Mouse (Mus musculus) Patski (cell line): ENCODE results near the gene Psmb9. TPM values are rescaled to one million over a fixed set of nuclear protein-coding genes. Genes with fewer than 3 reads are reported as not detected.
A peak's percentile ranks its signal among the peaks of the same experiment; 100 is the strongest.

Experiments
- ATAC-seq: fragments of 100-300 bp; one replicate; pipeline ENCODE4 v1.8.0; 2021
- CTCF ChIA-PET: fragments of 350-600 bp; sonication (Branson Sonifier 250); formaldehyde crosslinking; loops from one replicate; lab custom pipeline; 2022; ENCODE audit warnings: inconsistent platforms; lab: Charles Lee
- POLR2A ChIA-PET: fragments of 350-600 bp; sonication (Branson Sonifier 250); formaldehyde crosslinking; loops from one replicate; lab custom pipeline; 2022; ENCODE audit warnings: antibody characterized with exemption, inconsistent platforms; lab: Charles Lee
- DNase-seq: peaks from one replicate; pipeline ENCODE4 v3.0.0-alpha.2; 2011; ENCODE audit warnings: low read depth, low spot score
- H3K27me3 ChIP-seq: fragments of 371-371 bp; one replicate; pipeline ENCODE4 v1.5.1; 2021
- CTCF ChIP-seq: fragments of 100-300 bp; IDR thresholded peaks from one replicate; pipeline ENCODE4 v1.5.1; 2021
- in situ Hi-C: fragments of 300-500 bp; cut with MboI; formaldehyde crosslinking; loops from 3 replicates; pipeline ENCODE4 v1.11.1; 2018; ENCODE audit warnings: low pct_unique_long_range_greater_than_20kb, mixed read lengths
- polyA plus RNA-seq: library from polyadenylated mRNA; unstranded; gene quantifications from one replicate; pipeline ENCODE4 v1.2.3, GENCODE M21; 2021

Psmb9 gene
- polyA plus RNA-seq, 1 experiment from 2014 or later: 1.3 TPM

DNA sequence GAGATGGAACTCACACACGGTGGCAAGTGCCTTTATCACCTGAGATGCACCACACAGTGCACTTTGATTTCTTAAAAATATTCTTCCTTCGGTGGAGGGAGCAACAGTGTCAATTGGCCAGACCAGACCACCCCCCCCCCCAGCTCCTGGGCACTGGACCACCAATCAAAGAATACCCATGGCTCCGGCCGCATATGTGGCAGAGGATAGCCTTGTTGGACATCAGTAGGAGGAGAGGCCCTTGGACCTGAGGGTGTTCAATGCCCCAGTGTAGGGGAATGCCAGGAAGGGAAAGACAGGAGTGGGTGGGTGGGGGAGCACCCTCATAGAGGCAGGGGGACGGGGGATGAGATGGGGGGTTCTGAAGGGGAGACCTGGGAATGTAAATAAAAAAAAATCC, 19.2 kb upstream of the Psmb9 start:
- in situ Hi-C loops: no loop called here
- TF ChIP-seq CTCF: no peak
- DNase-seq (no peak), ATAC-seq (no peak)
- POLR2A ChIA-PET: no interaction called here
- CTCF ChIA-PET: no interaction called here
- H3K27me3 ChIP-seq: no peaks in the 10 kb centered on the region

DNA sequence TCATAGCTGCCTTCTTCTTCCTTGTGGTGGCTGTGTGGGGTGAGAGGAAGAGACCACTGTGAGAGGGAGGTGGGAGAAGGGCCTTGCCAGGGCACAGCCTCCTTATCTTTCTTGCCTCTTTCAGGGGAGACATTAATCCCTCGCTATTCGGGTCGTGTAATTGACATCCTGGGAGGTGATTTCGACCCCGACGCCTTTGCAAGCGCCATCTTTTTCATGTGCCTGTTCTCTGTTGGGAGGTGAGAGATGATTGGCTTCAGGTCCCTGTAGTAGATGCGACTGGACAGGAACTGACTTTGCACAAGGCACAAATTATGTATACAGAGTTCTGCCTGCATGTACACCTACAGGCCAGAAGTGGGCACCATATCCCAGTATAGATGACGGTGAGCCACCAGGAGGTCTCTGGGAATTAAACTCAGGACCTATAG, 18.2 kb upstream of the Psmb9 start:
- DNase-seq (no peak), ATAC-seq (no peak)
- POLR2A ChIA-PET: interaction anchor here (1.0 kb wide), 1 partner anchor 19 kb away, joined by 3 read pairs; no protein-coding TSS in a partner anchor
- no peak for TF ChIP-seq CTCF
- in situ Hi-C loops: no loop called here
- H3K27me3 ChIP-seq: no peaks in the 10 kb centered on the region
- CTCF ChIA-PET: interaction anchor here (1.0 to 1.3 kb wide), 2 partner anchors 13 to 35 kb away, joined by 4 to 5 read pairs; no protein-coding TSS in a partner anchor

DNA sequence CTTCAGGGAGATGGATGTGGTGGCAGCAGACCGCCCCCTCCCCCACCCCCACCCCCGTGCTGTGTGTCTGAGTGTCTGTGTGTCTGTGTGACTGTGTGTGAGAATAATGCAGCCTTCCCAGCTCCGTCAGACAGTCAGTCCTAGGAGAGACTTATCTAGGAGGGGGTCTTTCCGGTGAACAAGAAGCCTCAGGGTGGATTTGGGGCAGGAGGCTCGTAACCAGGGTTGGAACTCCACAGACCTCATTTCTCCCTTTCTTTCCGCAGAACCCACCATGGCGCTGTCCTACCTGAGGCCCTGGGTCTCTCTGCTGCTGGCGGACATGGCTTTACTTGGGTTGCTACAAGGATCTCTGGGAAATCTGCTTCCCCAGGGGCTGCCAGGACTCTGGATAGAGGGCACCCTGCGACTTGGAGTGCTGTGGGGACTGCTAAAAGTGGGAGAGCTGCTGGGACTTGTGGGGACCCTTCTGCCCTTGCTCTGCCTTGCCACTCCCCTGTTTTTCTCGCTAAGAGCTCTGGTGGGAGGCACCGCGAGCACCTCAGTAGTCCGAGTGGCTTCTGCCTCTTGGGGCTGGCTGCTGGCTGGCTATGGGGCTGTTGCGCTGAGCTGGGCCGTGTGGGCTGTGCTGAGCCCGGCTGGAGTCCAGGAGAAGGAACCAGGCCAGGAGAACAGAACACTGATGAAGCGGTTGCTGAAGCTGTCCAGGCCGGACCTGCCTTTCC, 17.6 kb upstream of the Psmb9 start:
- ChIA-PET POLR2A (interaction anchor here (1.0 kb wide), 1 partner anchor 18 kb away, joined by 3 read pairs; no protein-coding TSS in a partner anchor), CTCF (interaction anchor here (0.7 to 1.3 kb wide), 6 partner anchors 10 to 35 kb away, joined by 3 to 5 read pairs (median 3); no protein-coding TSS in a partner anchor)
- no peak for TF ChIP-seq CTCF
- no peaks in the 10 kb centered on the region for H3K27me3 ChIP-seq
- in situ Hi-C loops: no loop called here
- ATAC-seq (peak; percentile 3), DNase-seq (no peak)

DNA sequence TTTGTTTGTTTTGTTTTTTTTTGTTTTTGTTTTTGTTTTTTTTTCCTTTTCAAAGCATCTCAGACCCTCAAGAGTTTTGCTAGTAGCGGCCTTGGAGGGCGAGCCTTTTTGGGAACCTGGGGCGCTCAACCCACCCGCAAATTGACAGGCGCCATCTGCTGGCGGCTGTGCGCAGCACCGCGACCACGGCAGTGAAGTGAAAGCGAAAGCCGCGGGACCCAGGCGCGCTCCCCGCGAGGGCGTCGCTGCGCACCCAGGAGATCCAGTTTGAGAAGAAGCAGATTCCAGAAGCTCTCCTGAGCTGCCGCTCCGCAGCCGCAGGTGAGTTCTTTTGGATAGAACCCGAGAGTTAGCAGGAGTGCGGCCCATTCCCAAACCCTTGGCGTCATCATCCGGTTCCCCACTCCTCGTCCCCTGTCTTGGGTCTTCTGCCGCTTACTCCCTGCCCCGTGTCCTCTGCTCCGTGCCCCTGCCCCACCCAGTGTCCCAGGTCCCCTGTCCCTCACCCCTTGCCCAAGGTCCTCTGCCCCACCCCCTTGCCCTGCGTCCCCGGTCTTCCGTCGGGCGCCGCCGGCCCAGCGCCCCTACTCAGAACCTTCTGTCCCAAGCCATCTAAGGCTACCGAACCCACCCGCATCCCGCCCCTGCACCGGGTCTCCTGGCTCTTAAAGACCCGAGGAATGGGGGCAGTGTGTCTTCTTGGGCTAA, 16.9 kb upstream of the Psmb9 start:
- H3K27me3 ChIP-seq: no peaks in the 10 kb centered on the region
- TF ChIP-seq CTCF: no peak
- in situ Hi-C loops: no loop called here
- ChIA-PET CTCF (interaction anchor here (0.7 to 1.3 kb wide), 7 partner anchors 9 to 34 kb away, joined by 3 to 5 read pairs (median 3); no protein-coding TSS in a partner anchor), POLR2A (interaction anchor here (0.9 kb wide), 1 partner anchor 34 kb away, joined by 3 read pairs; no protein-coding TSS in a partner anchor)
- no peak for DNase-seq
- peak; percentile 52 for ATAC-seq

DNA sequence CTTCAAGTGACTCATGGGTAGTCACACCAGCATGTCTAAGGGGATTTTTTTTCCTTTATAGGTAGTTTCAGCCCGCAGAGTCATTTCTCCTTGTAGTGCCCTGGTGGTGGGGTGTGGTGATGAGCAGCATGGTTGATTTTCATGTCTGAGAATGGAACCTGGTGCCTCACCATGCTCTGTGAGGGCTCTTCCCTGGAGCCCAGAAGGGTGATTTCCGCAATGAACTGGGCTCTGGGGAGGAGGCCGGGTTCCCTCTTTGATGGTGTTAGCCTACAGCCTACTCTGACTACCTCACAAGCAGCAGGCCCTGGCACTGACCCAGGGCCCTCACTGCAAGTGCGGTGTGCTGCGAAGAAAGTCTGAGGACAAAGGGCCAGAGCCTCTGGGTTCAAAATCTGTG, 15.9 kb upstream of the Psmb9 start, which contains the start of gene Tap2:
Gene Tap2 (plus strand): TSS at position 84 of the 400 bp plus-strand sequence.
- ATAC-seq: no peak
- in situ Hi-C loops: no loop called here
- CTCF ChIA-PET: interaction anchor here (1.3 kb wide), 1 partner anchor 33 kb away, joined by 3 read pairs; no protein-coding TSS in a partner anchor
- H3K27me3 ChIP-seq: no peaks in the 10 kb centered on the region
- POLR2A ChIA-PET: interaction anchor here (0.9 kb wide), 1 partner anchor 33 kb away, joined by 3 read pairs; no protein-coding TSS in a partner anchor
- no peak for TF ChIP-seq CTCF
- DNase-seq: no peak

DNA sequence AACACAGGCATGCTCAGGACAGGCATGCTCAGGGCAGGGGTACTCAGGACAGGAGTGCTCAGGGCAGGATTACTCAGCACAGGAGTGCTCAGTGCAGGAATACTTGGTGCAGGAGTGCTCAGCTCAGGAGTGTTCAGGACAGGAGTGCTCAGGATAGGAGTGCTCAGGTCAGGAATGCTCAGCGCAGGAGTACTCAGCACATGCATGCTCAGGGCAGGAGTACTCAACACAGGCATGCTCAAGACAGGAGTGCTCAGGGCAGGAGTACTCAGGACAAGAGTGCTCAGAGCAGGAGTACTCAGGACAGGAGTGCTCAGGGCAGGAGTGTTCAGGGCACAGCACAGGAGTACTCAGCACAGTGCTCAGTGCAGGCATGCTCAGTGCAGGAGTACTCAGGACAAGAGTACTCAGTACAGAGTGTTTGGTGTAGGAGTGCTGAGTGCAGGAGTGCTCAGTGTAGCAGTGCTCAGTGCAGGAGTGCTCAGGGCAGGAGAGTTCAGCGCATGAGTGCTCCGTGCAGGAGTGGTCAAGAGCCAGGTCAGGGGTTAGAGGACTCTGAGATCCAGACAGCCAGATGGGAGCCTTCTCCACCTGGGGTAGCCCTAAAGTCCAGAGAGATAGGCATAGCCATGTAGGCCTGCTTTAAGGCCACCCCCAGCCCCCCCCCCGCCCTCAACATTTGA, 15.3 kb upstream of the Psmb9 start:
- POLR2A ChIA-PET: interaction anchor here (0.9 kb wide), 1 partner anchor 32 kb away, joined by 3 read pairs; no protein-coding TSS in a partner anchor
- DNase-seq: no peak
- H3K27me3 ChIP-seq: no peaks in the 10 kb centered on the region
- no peak for TF ChIP-seq CTCF
- ATAC-seq: no peak
- in situ Hi-C loops: no loop called here
- CTCF ChIA-PET: no interaction called here

DNA sequence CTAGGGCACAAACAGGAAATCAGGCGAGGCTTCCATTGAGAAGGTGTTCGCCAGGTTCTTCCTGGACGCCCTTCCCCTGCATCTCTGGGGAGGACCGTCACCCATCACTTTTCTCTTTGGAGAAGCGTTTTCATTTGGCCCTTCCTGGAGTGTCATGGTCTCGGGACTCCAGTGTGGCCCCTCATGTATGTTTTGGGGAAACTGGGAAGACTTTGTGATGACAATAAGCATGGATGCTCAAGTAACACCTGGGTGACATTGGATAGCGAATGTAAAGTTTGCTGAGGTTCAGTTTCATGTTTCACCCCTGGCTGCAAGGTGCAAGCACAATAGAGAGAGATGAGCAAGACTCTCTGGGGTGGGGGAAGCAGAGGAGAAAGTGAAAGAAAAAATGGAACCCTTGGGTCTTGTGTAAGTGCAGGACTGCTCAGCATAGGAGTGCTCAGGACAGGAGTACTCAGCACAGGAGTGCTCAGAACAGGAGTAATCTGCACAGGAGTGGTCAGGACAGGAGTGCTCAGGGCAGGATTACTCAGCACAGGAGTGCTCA, 14.0 kb upstream of the Psmb9 start:
- TF ChIP-seq CTCF: no peak
- CTCF ChIA-PET: interaction anchor here (1.1 kb wide), 1 partner anchor 33 kb away, joined by 3 read pairs; no protein-coding TSS in a partner anchor

DNA sequence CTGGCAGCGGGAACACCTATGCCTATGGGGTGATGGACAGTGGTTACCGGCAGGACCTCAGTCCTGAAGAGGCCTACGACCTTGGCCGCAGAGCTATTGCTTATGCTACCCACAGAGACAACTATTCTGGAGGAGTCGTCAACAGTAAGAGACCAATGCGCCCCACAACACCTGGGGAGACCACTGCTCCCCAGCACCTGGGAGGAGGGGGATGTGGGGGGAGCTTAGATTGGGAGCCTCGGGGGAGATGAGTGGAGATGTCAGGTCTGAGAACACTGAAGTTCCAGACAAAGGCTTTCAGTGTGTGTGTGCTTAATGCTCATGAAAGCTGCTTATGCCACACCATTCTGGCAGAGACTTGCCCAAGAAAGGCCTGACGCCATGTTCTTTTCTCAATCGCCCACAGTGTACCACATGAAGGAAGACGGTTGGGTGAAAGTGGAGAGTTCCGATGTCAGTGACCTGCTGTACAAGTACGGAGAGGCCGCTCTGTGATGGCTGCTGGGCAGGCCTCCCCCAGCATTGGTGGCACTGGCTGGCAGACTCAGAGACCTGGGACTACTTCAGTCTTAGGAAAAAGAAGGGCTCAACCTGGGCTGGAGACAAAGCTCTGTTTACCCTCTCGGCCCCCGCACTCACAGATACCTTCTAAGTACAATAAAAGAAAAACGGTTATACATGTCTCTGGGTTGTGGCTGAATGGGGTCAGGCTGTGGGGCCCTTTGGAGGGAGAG, 13.4 kb upstream of the Psmb9 start:
- TF ChIP-seq CTCF: no peak
- in situ Hi-C loops: no loop called here
- no peak for DNase-seq
- H3K27me3 ChIP-seq: no peaks in the 10 kb centered on the region
- POLR2A ChIA-PET: no interaction called here
- CTCF ChIA-PET: interaction anchor here (1.1 kb wide), 1 partner anchor 34 kb away, joined by 3 read pairs; no protein-coding TSS in a partner anchor
- ATAC-seq: no peak

More for the DNA sequence above, 14.0 kb upstream of the Psmb9 start:
- in situ Hi-C loops: no loop called here
- DNase-seq (no peak), ATAC-seq (no peak)
- H3K27me3 ChIP-seq: no peaks in the 10 kb centered on the region
- POLR2A ChIA-PET: no interaction called here

DNA sequence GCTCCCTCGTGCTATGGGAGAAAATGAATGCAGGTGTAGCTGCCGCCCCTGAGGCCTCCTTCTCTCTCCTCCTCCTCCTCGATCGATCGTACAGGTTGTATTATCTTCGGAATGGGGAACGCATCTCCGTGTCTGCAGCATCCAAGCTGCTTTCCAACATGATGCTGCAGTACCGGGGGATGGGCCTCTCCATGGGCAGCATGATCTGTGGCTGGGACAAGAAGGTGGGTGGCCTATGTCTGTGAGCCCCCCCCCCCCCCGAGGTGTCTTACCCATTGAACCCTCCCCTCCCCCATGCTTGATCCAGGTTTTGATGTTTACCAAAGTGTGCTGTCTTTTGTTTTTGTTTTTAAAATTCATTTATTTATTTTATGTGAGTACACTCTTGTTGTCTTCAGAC, 12.5 kb upstream of the Psmb9 start:
- POLR2A ChIA-PET: no interaction called here
- no peaks in the 10 kb centered on the region for H3K27me3 ChIP-seq
- TF ChIP-seq CTCF: no peak

More for the DNA sequence above, 12.5 kb upstream of the Psmb9 start:
- ATAC-seq: no peak
- in situ Hi-C loops: no loop called here
- DNase-seq: no peak
- CTCF ChIA-PET: no interaction called here
